Mouse (Mus musculus) cerebellum, adult 2 months (tissue): ENCODE data around the gene Serac1. TPM values are rescaled to one million over a fixed set of nuclear protein-coding genes. Genes with fewer than 3 reads are reported as not detected.

ENCODE experiments used
- DNase-seq, 2 experiments: peaks; one replicate each; pipeline ENCODE4 v3.0.0; 2021
- H3K27ac ChIP-seq: fragments of 200-500 bp; 2 replicates; pipeline ENCODE4 v1.5.1; 2012; ENCODE audit warnings: low read length, control low read depth, inconsistent platforms; ENCODE audit not compliant: insufficient read depth
- H3K27me3 ChIP-seq: fragments of 200-500 bp; 2 replicates; pipeline ENCODE4 v1.6.1; 2012; ENCODE audit warnings: inconsistent platforms, mild to moderate bottlenecking, low read length, moderate library complexity; ENCODE audit not compliant: control insufficient read depth, insufficient read depth
- H3K4me1 ChIP-seq: fragments of 200-500 bp; 2 replicates; pipeline ENCODE4 v1.6.1; 2011; ENCODE audit warnings: low read length; ENCODE audit not compliant: control insufficient read depth, insufficient read depth
- H3K4me3 ChIP-seq: fragments of 200-500 bp; replicated peaks from 2 replicates; pipeline ENCODE3; 2011; ENCODE audit warnings: mild to moderate bottlenecking, low read depth, low read length, control low read depth; ENCODE audit not compliant: insufficient read depth
- CTCF ChIP-seq: fragments of 200-500 bp; IDR thresholded peaks from 2 replicates; pipeline ENCODE4 v1.5.1; 2011; ENCODE audit warnings: low read depth, mild to moderate bottlenecking, control low read depth, low read length, moderate library complexity, borderline replicate concordance; ENCODE audit not compliant: insufficient read depth
- POLR2A ChIP-seq: fragments of 200-500 bp; IDR thresholded peaks from 2 replicates; pipeline ENCODE4 v1.6.1; 2011; ENCODE audit warnings: low read length, control low read depth, borderline replicate concordance; ENCODE audit not compliant: insufficient read depth
- WGBS: fragments of 180-500 bp; shearing (Covaris S2); methylation state at CpG from one replicate; pipeline ENCODE4 v1.1.7; 2018; 5-methylcytosine and 5-hydroxymethylcytosine counted together
- polyA plus RNA-seq: library from polyadenylated mRNA; depleted of rRNA; stranded (reverse); fragments of >200 nt; gene quantifications from 2 replicates; pipeline ENCODE4 v1.2.3, GENCODE M21; 2012

Serac1 gene
- polyA plus RNA-seq, 1 experiment = 20.7 TPM

DNA sequence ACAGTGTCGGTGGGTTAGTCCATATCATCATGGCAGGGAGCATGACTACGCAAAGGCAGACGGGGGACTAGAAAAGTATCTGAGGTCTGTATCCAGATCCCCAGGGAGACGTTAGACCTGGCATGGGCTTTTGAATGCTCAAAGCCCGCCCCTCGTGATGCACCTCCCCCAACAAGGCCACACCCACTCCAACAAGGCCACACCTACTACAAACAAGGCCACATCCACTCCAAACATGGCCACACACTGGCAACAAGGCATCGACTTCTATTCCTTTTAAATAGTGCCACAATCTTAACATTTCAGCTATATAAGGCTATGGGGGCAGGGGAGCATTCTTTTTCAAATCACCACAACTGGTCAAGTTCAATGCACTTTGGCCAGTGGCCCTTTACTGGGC is 58.9 kb downstream of the Serac1 start:
- H3K27ac ChIP-seq = no peak overlapping the region
- 61% methylated on average over 7 of the region's 7 CpGs for WGBS
- H3K4me3 ChIP-seq = no peak overlapping the region
- DNase-seq = no peak
- H3K27me3 ChIP-seq = no peaks in the 10 kb centered on the region
- TF ChIP-seq POLR2A (no peak), CTCF (no peak)
- peaks cover 3% of the 10 kb centered on the region; the same call in 1 of the 2 replicates for H3K4me1 ChIP-seq

DNA sequence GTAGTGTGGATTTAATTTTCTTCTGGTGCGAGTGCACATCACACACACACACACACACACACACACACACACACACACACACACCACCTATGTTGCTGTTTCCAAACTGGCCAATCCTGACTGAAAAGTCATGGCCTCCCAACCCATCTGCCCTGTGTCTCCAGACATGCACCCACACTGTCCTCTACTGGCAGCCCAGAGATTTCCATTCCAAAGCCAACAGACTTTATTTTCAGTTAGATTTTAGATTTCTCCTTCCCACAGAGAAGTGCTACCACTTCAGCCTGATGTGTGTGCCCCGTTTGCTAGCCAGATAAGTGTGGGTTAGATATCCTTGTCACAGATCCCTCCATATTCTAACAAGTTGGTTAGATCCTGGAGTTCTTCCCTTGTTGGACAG is 59.8 kb downstream of the Serac1 start:
- DNase-seq = peak; percentile 59 to 67

DNA sequence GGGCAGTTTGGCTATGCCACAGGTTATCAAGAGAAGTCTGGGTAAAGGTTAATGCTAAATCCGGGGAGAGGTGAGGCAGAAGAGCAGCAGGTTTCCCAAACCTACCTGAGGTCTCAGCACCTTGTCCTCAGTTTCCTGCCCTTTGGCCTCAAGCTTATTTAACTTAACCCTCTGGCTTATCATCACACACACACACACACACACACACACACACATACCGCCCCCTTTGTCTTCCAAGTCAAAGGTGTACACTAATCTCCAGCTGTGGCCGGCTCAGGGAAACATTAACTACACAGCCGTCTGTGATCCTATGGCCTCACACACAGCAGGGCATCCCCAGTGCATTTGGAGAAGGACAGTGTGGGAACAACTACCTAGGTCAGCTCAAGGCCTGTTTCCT is 61.2 kb downstream of the Serac1 start:
- H3K4me3 ChIP-seq = no peak overlapping the region
- WGBS = 93% methylated on average over 4 of the region's 4 CpGs
- TF ChIP-seq POLR2A = no peak
- no peaks in the 10 kb centered on the region for H3K4me1 ChIP-seq
- no peak overlapping the region for H3K27ac ChIP-seq
- H3K27me3 ChIP-seq = no peaks in the 10 kb centered on the region
- DNase-seq = no peak

More for the DNA sequence above, 59.8 kb downstream of the Serac1 start:
- TF ChIP-seq CTCF (peak; percentile 97), POLR2A (no peak)
- H3K27ac ChIP-seq = no peak overlapping the region
- no peaks in the 10 kb centered on the region for H3K27me3 ChIP-seq
- 64% methylated on average over 2 of the region's 2 CpGs for WGBS
- H3K4me3 ChIP-seq = no peak overlapping the region
- H3K4me1 ChIP-seq = no peaks in the 10 kb centered on the region

GRCm38 (mm10) chr17:6017268-6017667 is 62.3 kb downstream of the Serac1 start:
- Histone ChIP-seq H3K27me3 (no peaks in the 10 kb centered on the region), H3K4me1 (no peaks in the 10 kb centered on the region), H3K27ac (no peak overlapping the region), H3K4me3 (no peak overlapping the region)
- DNase-seq = no peak
- WGBS = 81% methylated on average over 12 of the region's 12 CpGs
- TF ChIP-seq CTCF = peak; percentile 35; the same call in 1 of the 2 replicates
- no peak for TF ChIP-seq POLR2A

DNA sequence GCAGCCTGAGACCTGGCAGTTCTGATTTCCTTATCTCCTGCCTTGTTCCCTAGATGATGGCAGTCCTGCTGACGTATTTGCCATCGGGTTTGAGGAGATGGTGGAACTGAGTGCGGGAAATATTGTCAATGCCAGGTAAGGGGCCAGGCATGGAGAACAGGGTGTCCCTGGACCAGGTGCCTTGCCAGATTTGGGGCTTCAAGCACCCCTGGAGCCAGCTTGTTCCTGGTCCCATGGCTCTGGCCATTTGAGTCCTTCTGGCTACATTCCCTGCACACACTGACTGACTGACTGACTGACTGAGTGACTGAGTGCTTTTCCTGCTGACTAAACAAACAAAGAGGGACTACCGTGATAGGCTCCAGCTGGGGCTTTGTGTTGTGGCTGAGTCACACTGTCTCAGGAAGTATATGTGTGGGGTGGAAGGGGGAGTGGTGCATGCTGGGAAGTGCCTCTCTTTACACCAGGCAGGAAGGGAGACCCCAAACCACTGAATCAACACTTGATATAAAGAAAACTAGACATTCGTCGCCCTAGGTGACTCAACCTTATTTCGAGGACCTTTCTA is 63.2 kb downstream of the Serac1 start:
- no peaks in the 10 kb centered on the region for H3K27me3 ChIP-seq
- WGBS = 89% methylated on average over 7 of the region's 7 CpGs
- H3K27ac ChIP-seq = no peak overlapping the region
- TF ChIP-seq POLR2A = no peak
- H3K4me1 ChIP-seq = no peaks in the 10 kb centered on the region
- H3K4me3 ChIP-seq = no peak overlapping the region
- DNase-seq = no peak

DNA sequence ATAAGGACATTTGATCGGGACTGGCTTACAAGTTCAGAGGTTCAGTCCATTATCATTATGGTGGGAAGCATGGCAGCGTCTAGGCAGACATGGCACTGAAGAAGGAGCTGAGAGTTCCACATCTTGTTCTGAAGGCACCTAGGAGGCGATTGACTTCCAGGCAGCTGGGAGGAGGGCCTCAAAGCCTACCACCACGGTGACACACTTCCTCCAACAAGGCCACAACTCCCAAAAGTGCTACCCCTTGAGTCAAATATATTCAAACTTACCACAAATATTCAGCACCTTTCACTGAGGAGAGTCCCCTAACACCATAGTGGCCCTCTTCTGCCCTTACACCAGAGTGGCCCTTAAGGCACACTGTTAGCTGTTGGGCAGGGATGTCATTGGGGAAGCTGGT is 64.6 kb downstream of the Serac1 start:
- no peak overlapping the region for H3K27ac ChIP-seq
- TF ChIP-seq POLR2A (no peak), CTCF (no peak)
- H3K4me1 ChIP-seq = peaks cover 2% of the 10 kb centered on the region
- no peak for DNase-seq
- WGBS = 92% methylated on average over 4 of the region's 4 CpGs
- H3K27me3 ChIP-seq = no peaks in the 10 kb centered on the region
- H3K4me3 ChIP-seq = no peak overlapping the region

DNA sequence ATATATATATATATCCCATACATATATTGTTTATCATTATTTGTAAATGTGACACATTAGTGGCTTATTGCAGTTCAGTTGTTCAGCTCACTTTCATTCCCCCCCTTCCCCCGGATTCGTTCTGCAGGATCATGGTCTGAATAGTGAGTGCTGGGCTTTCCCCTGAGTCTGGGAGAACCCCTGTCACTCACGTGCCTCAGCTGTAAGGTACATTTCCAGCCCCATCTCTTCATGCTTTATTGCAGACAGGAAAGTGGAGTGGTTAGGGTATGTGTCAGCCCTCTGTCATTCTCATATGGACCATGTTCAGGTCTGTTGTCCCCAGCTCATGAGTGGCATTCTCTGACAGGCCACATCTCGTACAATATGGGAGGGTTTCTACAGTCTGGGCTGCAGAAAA is 66.5 kb downstream of the Serac1 start:
- Histone ChIP-seq H3K27me3 (no peaks in the 10 kb centered on the region), H3K27ac (no peak overlapping the region), H3K4me3 (no peak overlapping the region), H3K4me1 (peaks cover 16% of the 10 kb centered on the region)
- no peak for DNase-seq
- TF ChIP-seq CTCF = no peak
- TF ChIP-seq POLR2A = no peak
- 84% methylated on average over 4 of the region's 4 CpGs for WGBS

DNA sequence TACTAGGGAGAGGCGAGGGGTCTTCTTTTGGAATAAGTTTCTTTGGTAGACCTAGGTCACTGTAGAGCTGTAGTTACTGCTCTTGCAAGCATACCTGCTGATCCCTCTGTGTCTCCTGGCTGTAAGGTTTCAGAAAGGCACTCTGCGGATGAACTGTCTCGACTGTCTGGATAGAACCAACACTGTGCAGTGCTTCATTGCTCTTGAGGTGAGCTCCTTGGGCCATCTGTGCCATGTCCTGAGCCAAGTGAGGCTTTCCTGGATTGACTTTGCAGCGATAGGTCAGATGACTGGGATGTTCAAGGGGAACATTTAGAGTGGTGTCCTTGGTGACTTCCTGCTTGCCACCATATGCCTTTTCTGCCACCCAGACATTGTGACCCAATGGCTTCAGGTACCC is 69.9 kb downstream of the Serac1 start:
- 37% methylated on average over 4 of the region's 4 CpGs for WGBS
- peaks cover 20% of the 10 kb centered on the region for H3K4me1 ChIP-seq
- peak in 1 of 2 experiments; percentile 54 for DNase-seq
- H3K4me3 ChIP-seq = no peak overlapping the region
- no peaks in the 10 kb centered on the region for H3K27me3 ChIP-seq
- TF ChIP-seq CTCF (no peak), POLR2A (no peak)
- no peak overlapping the region for H3K27ac ChIP-seq
